Mouse (Mus musculus) heart, adult 9 months (tissue): Measurements from ENCODE around the gene Vmn1r181.
"Not testable (repeated sequence)": the region's sequence is repeated elsewhere in the genome, so short reads cannot be mapped to it uniquely, and the experiment has no call there.

Source experiments
- DNase-seq, 2 experiments: peaks; one replicate each; pipeline ENCODE4 v3.0.0; 2022; ENCODE audit warnings: low spot score in 2 of 2

Vmn1r181 gene

GRCm38 (mm10) chr7:23974315-23974714, at the start of gene Vmn1r181:
TSS of gene Vmn1r181 (plus strand) at chr7:23974615.
- not testable (repeated sequence) for DNase-seq

GRCm38 (mm10) chr7:23926678-23927077, 47.7 kb upstream of the Vmn1r181 start, which contains the start of gene Vmn1r179:
TSS of gene Vmn1r179 (plus strand) at chr7:23926978.
- no peak for DNase-seq

- DNase-seq, result no peak
Observed at GRCm38 (mm10) chr7:23950332-23950731, 24.1 kb upstream of the Vmn1r181 start, which contains the start of gene Vmn1r180. TSS of gene Vmn1r180 (plus strand) at chr7:23950632.

- not testable (repeated sequence) for DNase-seq
Observed at GRCm38 (mm10) chr7:23968044-23968443, 6.4 kb upstream of the Vmn1r181 start.

- no peak for DNase-seq
Observed at GRCm38 (mm10) chr7:24001391-24001790, 27.0 kb downstream of the Vmn1r181 start, which contains the start of gene V1rd19. TSS of gene V1rd19 (plus strand) at chr7:24001691.
